Mouse (Mus musculus) lung, postnatal 0 days (tissue): ENCODE data around the gene Tfdp1. TPM values are rescaled to one million over a fixed set of nuclear protein-coding genes. Genes with fewer than 3 reads are reported as not detected.

ENCODE experiments used
- ATAC-seq: fragments of 200-750 bp; cut with Nextera tagmentation; 2 replicates; pipeline ENCODE4 v1.8.0; 2017; ENCODE audit warnings: moderate library complexity
- DNase-seq: peaks from one replicate; pipeline ENCODE4 v3.0.0-alpha.2; 2016; ENCODE audit warnings: low spot score
- H3K27ac ChIP-seq: fragments of 300-500 bp; sonication (generic); 2 replicates; pipeline ENCODE4 v1.5.1; 2014; ENCODE audit warnings: antibody characterized with exemption, mild to moderate bottlenecking, low read length, mixed read lengths
- H3K27me3 ChIP-seq: fragments of 300-500 bp; sonication (generic); replicated peaks from 2 replicates; pipeline ENCODE4 v1.6.1; 2014; ENCODE audit warnings: low read length, mixed read lengths; ENCODE audit not compliant: insufficient read depth
- H3K36me3 ChIP-seq: fragments of 300-500 bp; sonication (generic); 2 replicates; pipeline ENCODE4 v1.6.1; 2014; ENCODE audit warnings: low read length, mixed read lengths; ENCODE audit not compliant: insufficient read depth
- H3K4me1 ChIP-seq: fragments of 300-500 bp; sonication (generic); 2 replicates; pipeline ENCODE4 v1.6.1; 2014; ENCODE audit warnings: antibody characterized with exemption, low read depth, low read length, mixed read lengths; ENCODE audit not compliant: insufficient read depth
- H3K4me2 ChIP-seq: fragments of 300-500 bp; sonication (generic); replicated peaks from 2 replicates; pipeline ENCODE4 v1.6.1; 2014; ENCODE audit warnings: low read depth, mild to moderate bottlenecking, low read length, moderate library complexity, mixed read lengths
- H3K4me3 ChIP-seq: fragments of 300-500 bp; sonication (generic); 2 replicates; pipeline ENCODE4 v1.5.1; 2014; ENCODE audit warnings: low read depth, low read length
- H3K9ac ChIP-seq: fragments of 300-500 bp; sonication (generic); replicated peaks from 2 replicates; pipeline ENCODE4 v1.6.1; 2014; ENCODE audit warnings: low read depth, mild to moderate bottlenecking
- H3K9me3 ChIP-seq: fragments of 300-500 bp; sonication (generic); 2 replicates; pipeline ENCODE4 v1.6.1; 2016; ENCODE audit warnings: low read length, mixed read lengths
- CTCF ChIP-seq: IDR thresholded peaks from 2 replicates; pipeline ENCODE4 v1.5.1; 2016; ENCODE audit warnings: antibody characterized with exemption, mild to moderate bottlenecking
- EP300 ChIP-seq: IDR thresholded peaks from 2 replicates; pipeline ENCODE4 v1.6.1; 2016; ENCODE audit warnings: antibody characterized with exemption, mild to moderate bottlenecking, control low read depth
- WGBS: fragments of 180-500 bp; shearing (Covaris S2); extraction: QIAGEN DNeasy Blood & Tissue Kit; methylation state at CpG from one replicate; pipeline ENCODE4 v1.1.7; 2014; 5-methylcytosine and 5-hydroxymethylcytosine counted together
- polyA plus RNA-seq: library from polyadenylated mRNA; unstranded; fragments of >200 nt; fragmentation: Nextera tagmentation; extraction: Ambion mirVana; gene quantifications from 2 replicates; pipeline ENCODE4 v1.2.1, GENCODE M21; 2015

The Tfdp1 gene
- polyA plus RNA-seq, 1 experiment from 2014 or later, result 45.4 TPM

DNA sequence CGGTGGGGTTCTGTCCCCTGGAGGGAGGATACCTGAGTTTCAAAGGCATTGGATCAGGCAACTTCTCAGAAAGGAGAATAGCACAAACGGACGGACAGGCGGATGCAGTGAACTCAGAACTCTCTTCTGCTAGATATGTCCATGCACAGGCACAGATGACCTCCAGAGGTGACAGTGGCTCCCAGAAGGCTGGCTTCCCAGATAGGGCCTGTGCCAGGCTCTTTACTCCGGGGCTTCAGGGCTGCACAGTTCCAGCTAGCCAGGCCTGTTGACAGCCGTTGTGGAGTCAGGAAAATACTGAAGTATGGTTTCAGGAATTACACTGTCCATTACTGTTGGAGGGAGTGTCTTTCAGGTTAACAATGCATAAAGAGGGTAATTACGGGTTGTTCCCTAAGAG lies 11.5 kb downstream of the Tfdp1 start:
- H3K27me3 ChIP-seq, result no peaks in the 10 kb centered on the region
- no peak for TF ChIP-seq EP300
- no peak for TF ChIP-seq CTCF
- H3K9me3 ChIP-seq, result no peaks in the 10 kb centered on the region
- 87% methylated on average over 7 of the region's 7 CpGs for WGBS
- no peak overlapping the region for H3K27ac ChIP-seq
- ATAC-seq (no peak), DNase-seq (no peak)
- H3K4me1 ChIP-seq, result no peaks in the 10 kb centered on the region
- H3K4me2 ChIP-seq, result no peak overlapping the region
- H3K9ac ChIP-seq, result no peak overlapping the region
- peaks cover 7% of the 10 kb centered on the region; the same call in 1 of the 2 replicates for H3K36me3 ChIP-seq
- H3K4me3 ChIP-seq, result no peak overlapping the region

GRCm38 (mm10) chr8:13351593-13351992 lies 13.0 kb downstream of the Tfdp1 start:
- no peaks in the 10 kb centered on the region for H3K4me1 ChIP-seq
- no peak for ATAC-seq

DNA sequence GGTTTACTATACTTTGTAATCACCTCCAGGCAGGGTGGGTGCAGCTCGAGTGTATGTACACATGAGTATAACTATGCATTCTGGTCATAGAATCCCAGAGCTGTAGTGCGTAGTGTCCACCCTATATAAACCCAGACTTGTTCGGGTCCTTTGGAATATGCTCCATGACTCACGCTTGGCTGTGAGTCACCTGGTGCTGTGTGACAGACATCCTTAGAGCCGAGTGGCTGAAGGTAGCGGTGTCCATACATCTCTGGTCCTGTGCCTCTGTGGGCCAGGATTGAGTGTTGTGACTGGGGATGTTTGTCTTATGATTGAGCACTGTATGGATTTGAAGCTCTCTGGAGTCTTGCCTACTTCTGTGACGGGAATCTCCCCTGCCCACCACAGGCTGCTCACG lies 14.1 kb downstream of the Tfdp1 start:
- Histone ChIP-seq H3K9me3 (no peaks in the 10 kb centered on the region), H3K36me3 (peaks cover 11% of the 10 kb centered on the region; the same call in 1 of the 2 replicates), H3K4me1 (no peaks in the 10 kb centered on the region), H3K27me3 (no peaks in the 10 kb centered on the region), H3K9ac (no peak overlapping the region), H3K4me2 (no peak overlapping the region), H3K4me3 (no peak overlapping the region), H3K27ac (no peak overlapping the region)
- WGBS, result 83% methylated on average over 8 of the region's 8 CpGs
- ATAC-seq (no peak), DNase-seq (no peak)
- TF ChIP-seq CTCF, result no peak
- TF ChIP-seq EP300, result no peak

More at GRCm38 (mm10) chr8:13351593-13351992, 13.0 kb downstream of the Tfdp1 start:
- H3K9ac ChIP-seq, result no peak overlapping the region
- no peak overlapping the region for H3K27ac ChIP-seq
- H3K9me3 ChIP-seq, result no peaks in the 10 kb centered on the region
- TF ChIP-seq CTCF (no peak), EP300 (no peak)
- no peaks in the 10 kb centered on the region for H3K27me3 ChIP-seq
- WGBS, result 84% methylated on average over 5 of the region's 5 CpGs
- no peak overlapping the region for H3K4me3 ChIP-seq
- no peak for DNase-seq
- H3K4me2 ChIP-seq, result no peak overlapping the region
- H3K36me3 ChIP-seq, result peaks cover 11% of the 10 kb centered on the region; the same call in 1 of the 2 replicates

DNA sequence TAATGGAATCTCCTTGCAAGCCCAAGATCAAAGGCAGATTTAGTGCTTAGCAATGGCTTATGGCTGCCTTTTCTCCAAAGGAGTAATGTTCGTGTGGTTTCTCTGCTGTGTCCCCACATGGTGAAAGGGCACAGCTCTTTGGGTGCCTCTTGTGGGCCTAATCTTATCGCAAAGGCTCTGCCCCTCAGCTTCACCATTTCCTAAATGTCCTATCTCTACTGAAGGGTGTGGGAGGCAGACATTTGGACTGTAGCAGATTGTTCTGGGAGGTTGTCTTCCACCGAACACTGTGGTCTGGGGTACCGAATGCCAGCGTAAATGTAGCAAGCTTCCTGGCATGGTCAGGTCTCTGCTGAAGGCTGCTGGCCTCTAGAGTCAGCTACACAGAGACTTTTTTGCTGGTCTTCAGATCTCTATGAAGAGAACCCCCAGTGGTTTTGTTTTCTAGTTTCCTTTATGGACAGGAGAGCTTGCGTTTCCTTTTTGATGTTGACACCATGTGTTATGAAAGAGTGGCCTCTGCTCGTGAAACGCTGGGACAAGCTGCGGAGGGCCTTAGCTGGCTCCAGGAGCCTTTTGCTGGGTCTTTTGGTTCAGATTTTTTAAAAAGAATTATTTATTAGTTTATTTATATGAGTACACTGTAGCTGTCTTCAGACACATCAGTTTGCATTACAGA lies 14.7 kb downstream of the Tfdp1 start:
- no peak overlapping the region for H3K4me2 ChIP-seq
- ATAC-seq, result no peak
- no peak for DNase-seq
- H3K36me3 ChIP-seq, result peaks cover 11% of the 10 kb centered on the region; the same call in 1 of the 2 replicates
- H3K27ac ChIP-seq, result no peak overlapping the region
- H3K27me3 ChIP-seq, result no peaks in the 10 kb centered on the region
- H3K9ac ChIP-seq, result no peak overlapping the region
- 72% methylated on average over 9 of the region's 9 CpGs for WGBS
- no peak for TF ChIP-seq CTCF
- no peak for TF ChIP-seq EP300
- H3K4me3 ChIP-seq, result no peak overlapping the region
- H3K4me1 ChIP-seq, result no peaks in the 10 kb centered on the region
- H3K9me3 ChIP-seq, result no peaks in the 10 kb centered on the region

- Histone ChIP-seq H3K4me3 (no peak overlapping the region), H3K9me3 (no peaks in the 10 kb centered on the region), H3K9ac (no peak overlapping the region), H3K36me3 (peaks cover 11% of the 10 kb centered on the region; the same call in 1 of the 2 replicates), H3K27me3 (no peaks in the 10 kb centered on the region), H3K27ac (no peak overlapping the region), H3K4me1 (no peaks in the 10 kb centered on the region), H3K4me2 (no peak overlapping the region)
- DNase-seq (no peak), ATAC-seq (no peak)
- 76% methylated on average over 4 of the region's 4 CpGs for WGBS
- TF ChIP-seq EP300 (no peak), CTCF (no peak)
These were observed 15.3 kb downstream of the Tfdp1 start for GRCm38 (mm10) chr8:13353883-13354282.

- no peaks in the 10 kb centered on the region for H3K27me3 ChIP-seq
- no peak overlapping the region for H3K4me2 ChIP-seq
- H3K36me3 ChIP-seq, result peaks cover 4% of the 10 kb centered on the region; the same call in 1 of the 2 replicates
- ATAC-seq (no peak), DNase-seq (no peak)
- no peak overlapping the region for H3K4me3 ChIP-seq
- no peak for TF ChIP-seq EP300
- TF ChIP-seq CTCF, result no peak
- H3K4me1 ChIP-seq, result no peaks in the 10 kb centered on the region
- WGBS, result 81% methylated on average over 6 of the region's 6 CpGs
- H3K9me3 ChIP-seq, result no peaks in the 10 kb centered on the region
- no peak overlapping the region for H3K9ac ChIP-seq
- no peak overlapping the region for H3K27ac ChIP-seq
These were observed 17.7 kb downstream of the Tfdp1 start for GRCm38 (mm10) chr8:13356221-13356620.
